Mouse (Mus musculus) frontal cortex, adult (tissue): Measurements from ENCODE around the gene Bend3.

Experiments
- ATAC-seq: cut with Nextera tagmentation; 2 replicates; pipeline ENCODE4 v1.9.2; 2017; ENCODE audit warnings: mild to moderate bottlenecking, moderate library complexity, mixed read lengths; ENCODE audit not compliant: low TSS enrichment

Gene Bend3

GRCm38 (mm10) chr10:43534382-43534781, 55.8 kb downstream of the Bend3 start:
- ATAC-seq: no peak

GRCm38 (mm10) chr10:43537652-43538051, 59.0 kb downstream of the Bend3 start:
- ATAC-seq: no peak

DNA sequence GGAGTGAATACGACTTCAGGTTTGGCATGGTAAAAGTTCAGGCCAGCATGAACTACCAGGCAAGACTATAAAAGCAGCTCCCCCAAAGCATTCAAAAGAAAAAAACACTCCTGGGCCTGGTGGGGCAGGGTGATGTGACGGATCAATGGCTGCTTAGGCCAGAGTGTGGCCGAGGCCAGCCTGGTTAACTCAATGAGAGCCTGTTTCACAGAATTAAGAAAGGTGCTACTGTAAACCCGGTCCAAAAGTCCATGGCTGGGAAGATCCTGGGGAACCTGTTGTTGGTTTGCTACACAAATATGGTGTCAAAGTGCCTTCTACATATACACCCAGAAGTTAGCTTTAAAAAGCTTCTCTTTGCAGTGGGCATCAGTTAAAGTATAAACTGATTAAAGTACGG, 60.2 kb downstream of the Bend3 start:
- no peak for ATAC-seq

DNA sequence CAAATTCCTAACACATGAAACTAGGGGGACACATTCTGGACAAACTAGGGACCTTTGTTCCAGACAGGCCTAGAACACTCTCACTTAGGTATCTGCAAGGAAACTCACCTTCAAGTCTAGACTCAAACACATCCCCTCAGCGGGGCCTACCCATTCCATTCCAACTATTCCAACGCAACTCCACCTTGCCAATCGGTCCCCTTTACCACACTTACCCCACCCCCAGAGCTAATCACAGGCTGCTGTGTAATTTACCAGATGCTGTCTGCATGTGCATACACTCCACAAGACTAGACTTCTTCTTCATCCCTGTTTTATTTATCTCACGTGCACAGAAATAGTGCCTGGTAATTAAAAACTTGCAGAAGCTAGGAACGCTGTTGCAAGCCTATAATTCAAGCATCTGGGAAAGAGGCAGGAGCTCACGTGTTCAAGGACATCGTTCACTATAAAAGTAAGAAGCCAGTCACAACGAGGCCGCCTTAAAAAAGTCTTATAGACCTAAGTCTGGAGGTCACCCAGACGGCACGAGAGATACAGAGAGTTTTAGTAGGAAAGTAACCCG, 61.2 kb downstream of the Bend3 start:
- no peak for ATAC-seq

DNA sequence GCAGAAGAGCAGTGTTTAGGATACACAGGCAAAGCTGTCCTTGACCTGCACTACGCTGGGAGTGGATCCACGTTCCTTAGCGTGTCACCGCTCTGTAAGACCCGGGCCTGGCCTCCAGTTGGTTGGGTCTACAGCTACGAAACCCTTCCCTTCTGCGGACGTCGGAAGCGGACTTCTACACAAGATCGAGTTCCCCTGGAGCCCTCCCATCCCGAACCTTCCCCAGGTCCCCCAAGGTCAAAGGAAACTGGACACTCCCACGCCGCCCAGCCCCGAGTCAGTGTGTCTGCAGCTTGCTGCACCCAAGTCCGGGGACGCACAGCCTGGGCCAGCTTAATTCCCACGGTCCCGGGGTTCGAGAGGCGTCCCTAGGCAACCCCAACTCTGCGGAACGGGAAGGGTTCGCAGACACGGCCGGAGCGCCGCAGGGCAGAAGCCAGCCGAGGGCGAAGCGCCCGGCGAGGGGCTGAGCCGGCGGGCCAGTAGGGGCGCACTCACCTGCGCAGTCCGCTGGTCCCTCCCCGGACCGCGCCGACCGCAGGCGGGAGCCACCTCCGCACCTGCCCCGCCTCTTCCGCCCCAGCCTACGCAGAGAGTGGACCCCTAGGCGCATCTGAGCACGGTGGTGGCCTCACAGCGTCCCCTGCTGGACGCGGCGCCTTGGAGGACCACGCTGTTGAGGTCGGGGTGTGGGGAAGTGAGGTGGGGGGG, 62.0 kb downstream of the Bend3 start, which contains the start of gene 1700021F05Rik:
1700021F05Rik (minus strand) TSS at position 553 of the 711 bp plus-strand sequence.
- ATAC-seq: peak; percentile 94

- ATAC-seq: no peak
Measured at GRCm38 (mm10) chr10:43541153-43541544, 62.5 kb downstream of the Bend3 start.

- ATAC-seq: no peak
Measured at GRCm38 (mm10) chr10:43549411-43549810, 70.8 kb downstream of the Bend3 start.

DNA sequence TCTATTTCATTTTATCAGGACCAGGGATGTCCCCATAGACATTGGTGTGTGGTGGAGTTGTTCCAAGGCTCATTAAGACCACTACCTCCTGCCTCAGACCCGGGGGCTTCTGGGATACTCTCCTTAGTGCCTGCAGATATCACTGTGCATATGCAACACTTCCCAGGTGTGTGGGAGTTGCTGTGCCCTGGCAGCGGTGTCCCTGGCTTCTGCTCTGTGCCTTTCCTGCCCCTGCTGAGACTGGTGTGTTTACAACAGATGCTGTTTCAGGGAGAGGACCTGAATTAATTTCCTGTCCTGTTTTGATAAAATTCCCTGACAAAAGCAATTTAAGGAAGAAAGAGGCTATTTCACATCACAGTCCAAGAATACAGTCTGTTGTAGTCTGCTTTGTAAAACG, 72.3 kb downstream of the Bend3 start:
- ATAC-seq: no peak

DNA sequence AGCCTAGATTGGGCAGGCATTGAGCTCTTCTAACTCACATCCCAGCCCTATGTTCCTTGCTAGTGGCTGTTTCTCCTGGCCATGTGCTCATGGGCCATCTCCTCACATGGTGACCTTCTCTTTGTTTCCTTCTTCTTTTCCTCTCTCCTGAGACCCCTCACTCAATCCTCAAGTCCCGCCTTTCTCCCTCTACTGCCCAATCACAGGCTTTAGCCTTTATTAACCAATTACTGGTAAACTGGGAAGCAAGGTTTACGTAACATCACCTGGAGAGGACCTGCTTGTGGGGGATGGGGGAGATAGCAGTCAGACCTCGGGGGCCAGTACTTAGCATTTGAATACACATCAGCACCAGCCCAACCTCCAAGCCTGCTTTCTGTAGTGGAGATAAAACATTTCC, 72.8 kb downstream of the Bend3 start:
- ATAC-seq: no peak

GRCm38 (mm10) chr10:43557630-43558165, 79.1 kb downstream of the Bend3 start:
- ATAC-seq: no peak

GRCm38 (mm10) chr10:43559313-43559712, 80.7 kb downstream of the Bend3 start:
- ATAC-seq: peak; percentile 34; the same call in 1 of the 2 replicates

DNA sequence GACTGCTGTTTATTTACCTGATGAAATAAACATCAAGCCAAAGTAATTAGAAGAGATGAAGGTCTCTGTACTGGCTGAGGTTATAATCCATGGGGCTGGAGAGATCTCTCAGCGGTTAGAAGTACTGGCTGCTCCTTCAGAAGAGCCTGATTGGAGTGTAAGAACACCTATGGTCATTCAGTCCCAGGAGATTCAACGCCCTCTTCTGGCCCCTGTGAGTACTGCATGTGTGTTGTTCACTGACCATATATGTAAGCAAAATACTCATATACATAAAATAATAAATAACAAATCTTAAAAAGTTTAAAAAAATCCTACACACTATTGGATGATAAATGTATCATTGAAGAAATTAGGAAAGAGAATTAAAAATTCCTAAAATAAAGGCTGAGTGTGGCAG, 82.1 kb downstream of the Bend3 start:
- no peak for ATAC-seq

DNA sequence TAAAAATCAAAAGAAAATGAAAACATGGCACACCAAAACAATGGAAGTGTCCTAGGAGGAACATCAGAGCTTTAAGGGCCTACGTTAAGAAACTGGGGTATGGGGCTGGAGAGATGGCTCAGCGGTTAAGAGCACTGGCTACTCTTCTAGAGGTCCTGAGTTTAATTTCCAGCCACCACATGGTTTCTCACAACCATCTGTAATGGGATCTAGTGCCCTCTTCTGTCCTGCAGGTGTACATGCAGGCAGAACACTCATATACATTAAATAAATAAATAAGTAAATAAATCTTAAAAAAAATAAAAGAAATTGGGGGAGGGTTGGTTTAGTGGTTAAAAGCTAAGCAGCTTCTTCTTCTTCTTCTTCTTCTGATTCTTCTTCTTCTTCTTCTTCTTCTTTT, 82.7 kb downstream of the Bend3 start:
- no peak for ATAC-seq
